Mouse (Mus musculus): ENCODE data around the gene Tbc1d20. TPM values are rescaled to one million over a fixed set of nuclear protein-coding genes. Genes with fewer than 3 reads are reported as not detected.
A peak's percentile ranks its signal among the peaks of the same experiment; 100 is the strongest.
"Not testable (repeated sequence)": the region's sequence is repeated elsewhere in the genome, so short reads cannot be mapped to it uniquely, and the experiment has no call there.

The Tbc1d20 gene
- 34.6 to 50.1 TPM (median 47.4 TPM) in 3 replicates for total RNA-seq (2017)

DNA sequence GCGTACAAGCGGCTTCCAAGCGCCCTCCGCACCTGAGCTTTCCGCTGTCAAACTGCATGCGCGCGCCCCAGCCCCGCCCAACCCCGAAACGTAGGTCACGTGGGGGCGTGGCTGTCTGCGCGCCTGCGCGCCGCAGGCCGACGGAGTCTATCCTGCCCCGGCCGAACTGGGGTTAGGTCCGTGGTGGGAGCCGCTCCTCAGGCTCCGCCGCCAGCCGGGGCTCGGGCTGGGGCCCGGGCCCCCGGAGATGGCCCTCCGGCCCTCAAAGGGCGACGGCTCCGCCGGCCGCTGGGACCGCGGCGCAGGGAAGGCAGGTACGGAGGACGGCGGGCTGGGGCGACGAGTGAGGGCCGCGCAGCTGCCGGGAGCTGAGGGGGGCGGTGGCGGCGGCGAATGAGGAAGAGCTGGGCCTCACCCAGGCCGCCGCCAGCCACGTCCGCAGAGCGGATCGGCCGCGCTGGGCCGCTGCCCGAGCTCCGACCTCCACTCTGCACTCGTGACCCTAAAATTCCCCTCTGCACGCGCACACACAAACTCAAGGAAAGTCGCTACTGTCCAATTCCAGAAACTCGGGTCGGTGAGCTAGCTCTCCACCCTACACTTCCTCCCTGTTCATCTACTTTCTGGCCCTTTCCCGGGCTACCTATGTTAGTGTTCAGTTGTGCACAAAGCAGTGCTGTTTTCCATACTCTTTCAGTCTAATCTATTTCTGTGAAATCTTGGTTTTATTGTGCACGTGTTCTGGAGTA is at the start of gene Tbc1d20:
Gene Tbc1d20, plus strand, starts transcription at position 102 of the 749 bp plus-strand sequence.
- ATAC-seq (replicated peaks; ENCODE audit: insufficient number of reproducible peaks, low FRiP score, low TSS enrichment, poor library complexity, severe bottlenecking) = peak; percentile 67

DNA sequence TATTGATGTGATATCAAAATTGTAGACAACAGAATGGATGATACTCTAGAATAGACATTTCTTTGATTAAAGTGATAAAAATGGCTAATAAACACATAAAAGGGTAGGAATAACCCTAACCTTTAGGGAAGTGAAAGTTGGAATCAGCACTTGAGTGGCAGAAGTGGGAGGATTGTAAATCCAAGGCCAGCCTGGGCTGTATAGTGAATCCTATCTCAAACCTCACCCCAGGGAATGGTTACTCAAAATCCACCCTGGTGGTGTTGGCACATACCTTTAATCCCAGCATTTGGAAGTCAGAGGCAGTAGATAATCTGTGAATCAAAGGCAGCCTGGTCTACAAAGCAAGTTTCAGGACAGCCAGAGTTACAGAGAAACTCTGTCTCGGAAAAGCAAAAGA is 46.4 kb upstream of the Tbc1d20 start:
- no peak for ATAC-seq (replicated peaks; ENCODE audit: insufficient number of reproducible peaks, low FRiP score, low TSS enrichment, poor library complexity, severe bottlenecking)

DNA sequence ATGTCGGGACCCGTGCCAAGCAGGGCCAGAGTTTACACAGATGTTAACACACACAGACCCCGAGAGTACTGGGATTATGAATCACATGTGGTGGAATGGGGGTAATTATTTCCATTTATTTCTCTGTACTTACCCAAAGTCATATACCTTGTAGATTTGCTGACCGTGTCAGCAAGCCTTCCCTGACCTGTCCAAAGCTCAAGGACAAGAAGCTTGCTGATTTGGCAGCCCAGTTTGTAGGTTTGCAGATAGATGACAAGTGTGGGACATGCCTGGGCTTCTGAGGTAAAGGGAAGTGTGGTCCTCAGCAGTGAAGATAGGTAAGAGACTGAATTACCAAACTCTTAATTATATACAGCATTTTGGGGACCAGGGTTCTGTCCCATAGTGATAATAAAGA is 43.1 kb upstream of the Tbc1d20 start:
- no peak for ATAC-seq (replicated peaks; ENCODE audit: insufficient number of reproducible peaks, low FRiP score, low TSS enrichment, poor library complexity, severe bottlenecking)

DNA sequence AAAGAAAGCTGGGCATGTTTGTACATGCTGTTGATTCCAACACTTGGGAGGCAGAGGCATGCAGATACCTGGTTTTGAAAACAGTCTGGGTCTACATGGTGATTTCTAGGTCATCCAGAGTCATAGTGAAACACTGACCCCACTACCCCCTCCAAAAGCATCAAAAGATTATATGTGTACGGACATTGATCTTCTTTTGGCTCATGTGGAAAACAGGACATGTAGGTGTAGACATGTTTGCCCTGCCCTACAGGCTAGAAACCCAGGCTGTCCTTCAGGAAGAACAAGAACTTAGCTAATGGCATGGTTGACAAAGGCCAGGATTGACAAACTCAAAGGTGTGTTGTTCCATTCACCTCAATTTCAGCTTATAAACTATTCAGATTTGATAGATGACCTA is 33.9 kb upstream of the Tbc1d20 start:
- no peak for ATAC-seq (replicated peaks; ENCODE audit: insufficient number of reproducible peaks, low FRiP score, low TSS enrichment, poor library complexity, severe bottlenecking)

- no peak for ATAC-seq (replicated peaks; ENCODE audit: insufficient number of reproducible peaks, low FRiP score, low TSS enrichment, poor library complexity, severe bottlenecking)
Measured at GRCm38 (mm10) chr2:152273639-152274038, 20.0 kb upstream of the Tbc1d20 start.

DNA sequence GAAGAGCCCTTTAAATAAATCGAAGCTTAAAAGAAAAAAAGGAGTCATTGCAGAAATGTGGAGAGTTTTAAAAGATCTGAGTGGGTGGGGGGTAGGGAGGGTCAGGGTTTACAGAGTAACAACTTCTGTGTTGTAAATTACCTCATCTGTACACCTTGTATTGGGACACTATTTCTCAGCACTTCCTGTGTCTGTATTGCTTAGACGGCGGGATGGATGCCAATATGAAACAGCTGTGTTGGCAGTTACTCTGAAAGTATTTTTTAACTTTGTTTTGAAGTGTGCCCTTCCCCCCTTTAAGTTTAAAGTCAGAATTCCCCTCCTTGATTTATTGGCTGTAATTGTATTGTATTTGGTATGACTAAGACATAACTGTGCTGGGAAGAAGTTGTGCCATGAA is 12.2 kb upstream of the Tbc1d20 start:
- no peak for ATAC-seq (replicated peaks; ENCODE audit: insufficient number of reproducible peaks, low FRiP score, low TSS enrichment, poor library complexity, severe bottlenecking)

DNA sequence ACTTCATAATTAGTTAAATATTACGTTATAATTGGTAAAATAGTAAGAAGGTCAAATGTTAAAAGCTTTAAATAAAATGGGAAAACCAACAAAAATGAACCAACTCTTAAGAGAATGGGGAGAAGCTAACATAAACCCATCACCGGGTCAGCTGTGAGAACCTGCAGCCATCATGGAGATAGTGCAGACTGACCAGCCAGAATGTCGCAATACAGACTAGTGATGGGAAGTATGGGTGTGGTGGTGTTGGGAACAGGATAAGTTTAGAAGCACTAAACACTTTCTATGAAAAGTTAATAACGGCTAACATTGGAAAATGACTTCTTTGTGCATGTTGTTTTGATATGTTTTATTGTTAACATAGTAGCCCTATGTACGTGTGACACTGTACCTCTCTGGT is 6.1 kb upstream of the Tbc1d20 start:
- ATAC-seq (replicated peaks; ENCODE audit: insufficient number of reproducible peaks, low FRiP score, low TSS enrichment, poor library complexity, severe bottlenecking) = no peak

GRCm38 (mm10) chr2:152288046-152288445 is 5.6 kb upstream of the Tbc1d20 start:
- ATAC-seq (replicated peaks; ENCODE audit: insufficient number of reproducible peaks, low FRiP score, low TSS enrichment, poor library complexity, severe bottlenecking) = no peak

- ATAC-seq (replicated peaks; ENCODE audit: insufficient number of reproducible peaks, low FRiP score, low TSS enrichment, poor library complexity, severe bottlenecking) = not testable (repeated sequence)
Measured at GRCm38 (mm10) chr2:152289623-152290022, 4.0 kb upstream of the Tbc1d20 start.

DNA sequence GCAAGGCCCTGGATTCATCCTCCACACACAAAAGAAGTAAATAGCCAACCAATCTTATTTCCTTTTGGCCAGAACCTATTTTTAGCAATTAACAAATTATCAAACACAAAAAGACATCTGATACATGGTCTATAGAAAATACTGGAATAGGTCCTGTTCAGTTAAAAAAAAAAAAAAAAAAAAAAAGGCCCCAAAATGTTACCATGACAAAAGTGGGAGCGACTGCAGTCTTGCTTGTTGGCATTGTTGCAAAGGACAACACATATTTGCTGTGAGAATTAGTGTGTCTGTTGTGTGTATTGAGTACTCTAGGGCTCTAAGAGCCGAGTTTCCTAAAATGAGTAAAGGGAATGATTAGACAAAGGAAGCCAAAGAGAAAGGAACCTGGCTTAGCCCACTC is 1.2 kb upstream of the Tbc1d20 start:
- no peak for ATAC-seq (replicated peaks; ENCODE audit: insufficient number of reproducible peaks, low FRiP score, low TSS enrichment, poor library complexity, severe bottlenecking)

DNA sequence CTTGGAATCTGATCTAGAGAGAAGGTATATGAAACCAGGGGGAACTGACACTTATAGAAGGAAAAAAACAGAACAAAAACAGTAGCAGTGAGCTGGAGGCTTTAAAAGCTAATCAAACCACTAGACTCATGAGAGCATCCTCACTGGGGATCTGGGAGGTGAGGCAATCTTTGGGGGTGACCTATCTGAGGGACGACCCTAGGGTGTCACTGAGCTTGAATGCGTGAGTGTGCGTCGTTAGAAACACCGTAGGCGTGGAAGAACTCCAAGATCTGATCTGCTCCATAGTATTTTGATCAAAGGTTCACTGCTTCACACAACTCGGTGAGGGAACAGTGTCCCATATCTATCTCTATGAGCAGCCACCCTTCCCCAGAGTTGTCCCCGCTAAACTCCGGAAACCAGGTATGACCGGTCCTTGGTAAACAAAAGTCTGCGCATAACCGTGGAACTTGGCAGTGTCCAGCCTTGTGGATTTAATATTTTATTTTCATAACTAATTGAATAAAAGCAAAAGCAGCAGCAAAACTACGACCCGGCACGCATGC is 375 bp upstream of the Tbc1d20 start:
- ATAC-seq (replicated peaks; ENCODE audit: insufficient number of reproducible peaks, low FRiP score, low TSS enrichment, poor library complexity, severe bottlenecking) = no peak

DNA sequence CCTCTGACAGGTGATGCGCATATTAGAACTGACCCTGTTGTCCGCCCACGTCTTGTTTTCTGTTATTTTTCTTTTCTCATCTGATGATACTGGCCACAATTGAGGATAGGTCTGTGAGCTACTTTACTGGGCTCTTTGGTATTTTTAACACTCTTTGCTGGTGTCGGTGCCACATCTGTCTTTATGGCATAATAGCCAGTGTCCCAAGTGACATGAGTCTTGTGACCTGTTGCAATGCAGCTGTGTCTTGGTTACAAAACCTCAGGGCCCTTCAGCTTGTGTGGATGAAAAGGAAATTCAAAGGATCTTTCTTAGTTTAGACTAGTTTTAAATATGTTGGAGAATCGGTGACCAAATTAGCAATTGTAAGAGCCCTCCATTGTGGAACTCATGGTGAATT is 913 bp downstream of the Tbc1d20 start:
- 0 out of 2 replicates have a peak, but pooled peaks have one; percentile 14 for ATAC-seq (replicated peaks; ENCODE audit: insufficient number of reproducible peaks, low FRiP score, low TSS enrichment, poor library complexity, severe bottlenecking)

GRCm38 (mm10) chr2:152302862-152303261 is 9.2 kb downstream of the Tbc1d20 start:
- ATAC-seq (replicated peaks; ENCODE audit: insufficient number of reproducible peaks, low FRiP score, low TSS enrichment, poor library complexity, severe bottlenecking) = 0 out of 2 replicates have a peak, but pooled peaks have one; percentile 13

GRCm38 (mm10) chr2:152303781-152304180 is 10.2 kb downstream of the Tbc1d20 start:
- no peak for ATAC-seq (replicated peaks; ENCODE audit: insufficient number of reproducible peaks, low FRiP score, low TSS enrichment, poor library complexity, severe bottlenecking)

GRCm38 (mm10) chr2:152305480-152305879 is 11.9 kb downstream of the Tbc1d20 start:
- no peak for ATAC-seq (replicated peaks; ENCODE audit: insufficient number of reproducible peaks, low FRiP score, low TSS enrichment, poor library complexity, severe bottlenecking)

DNA sequence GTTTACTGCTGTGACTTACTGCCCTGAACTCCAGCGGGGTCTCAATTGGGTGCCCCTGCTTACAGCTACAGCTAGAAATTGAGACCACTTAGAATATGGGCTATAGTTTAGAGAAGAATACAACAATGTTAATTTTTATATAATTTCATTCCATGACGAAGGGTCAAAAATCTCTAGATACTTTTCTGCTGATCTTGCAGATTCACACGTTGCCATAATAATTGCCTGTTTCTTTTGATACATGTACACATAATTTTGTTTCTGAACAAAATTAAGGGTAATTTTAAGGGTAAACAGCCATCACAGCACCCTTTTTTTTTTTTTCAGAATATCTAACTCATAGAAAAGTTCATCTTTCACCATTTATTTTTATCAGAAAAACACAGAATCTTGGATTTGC is 13.6 kb downstream of the Tbc1d20 start:
- no peak for ATAC-seq (replicated peaks; ENCODE audit: insufficient number of reproducible peaks, low FRiP score, low TSS enrichment, poor library complexity, severe bottlenecking)

DNA sequence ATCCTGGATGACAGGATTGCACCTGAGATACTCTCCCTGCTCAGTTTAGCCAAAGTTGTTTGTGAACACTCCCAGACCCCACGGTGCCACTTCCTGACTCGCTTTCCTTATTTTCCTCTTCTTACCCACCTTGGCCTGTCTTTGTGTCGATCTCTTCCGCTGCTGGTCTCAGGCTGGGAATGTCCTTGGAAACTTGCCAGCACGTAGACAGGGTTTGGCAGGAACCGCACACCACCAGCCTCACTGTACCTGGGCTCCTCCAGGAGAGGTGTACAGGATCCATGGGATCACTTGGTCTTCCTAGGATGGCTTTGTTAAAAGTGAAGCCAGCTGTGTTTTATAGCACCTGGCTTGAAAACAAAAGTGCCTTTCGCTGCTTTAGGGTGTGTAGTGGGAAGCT is 19.4 kb downstream of the Tbc1d20 start:
- no peak for ATAC-seq (replicated peaks; ENCODE audit: insufficient number of reproducible peaks, low FRiP score, low TSS enrichment, poor library complexity, severe bottlenecking)

GRCm38 (mm10) chr2:152313926-152314325 is 20.3 kb downstream of the Tbc1d20 start:
- no peak for ATAC-seq (replicated peaks; ENCODE audit: insufficient number of reproducible peaks, low FRiP score, low TSS enrichment, poor library complexity, severe bottlenecking)

DNA sequence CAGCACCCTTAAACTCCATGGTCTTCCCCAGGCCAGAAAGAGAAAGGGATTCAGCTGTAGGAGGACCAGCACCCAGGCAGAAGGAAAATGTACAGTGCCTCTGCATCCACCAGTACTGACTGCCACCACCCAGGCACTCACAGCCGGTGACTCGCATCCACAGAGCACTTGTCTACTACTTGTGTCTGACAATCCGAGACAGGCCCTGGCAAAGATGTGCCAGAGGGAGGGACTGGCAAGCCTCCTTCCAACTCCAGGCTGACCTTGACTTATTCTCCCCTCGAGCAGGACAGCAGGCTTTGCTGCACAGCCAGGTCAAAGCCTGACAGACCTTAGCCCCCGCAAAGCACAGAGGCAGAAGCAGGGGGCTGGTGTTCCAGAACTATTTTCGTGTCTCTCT is 23.4 kb downstream of the Tbc1d20 start:
- no peak for ATAC-seq (replicated peaks; ENCODE audit: insufficient number of reproducible peaks, low FRiP score, low TSS enrichment, poor library complexity, severe bottlenecking)

DNA sequence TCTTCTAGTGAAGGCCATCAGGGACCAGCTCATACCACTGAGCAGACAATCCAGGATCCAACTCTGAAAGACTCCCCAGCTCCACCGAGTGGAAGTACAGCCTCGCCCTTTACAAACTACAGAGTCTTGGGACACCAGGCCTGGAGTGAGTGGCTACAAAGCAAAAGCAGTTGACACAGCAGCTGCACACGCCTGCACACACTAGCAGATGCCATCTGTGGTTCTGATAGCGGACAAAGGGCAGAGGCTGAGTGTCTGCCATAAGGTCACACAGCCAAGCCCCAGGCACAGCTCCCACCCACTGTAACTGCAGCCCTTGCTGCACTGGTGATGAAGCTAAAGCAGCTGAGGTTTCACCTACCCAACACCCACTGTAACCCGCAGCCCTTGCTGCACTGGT is 27.9 kb downstream of the Tbc1d20 start:
- no peak for ATAC-seq (replicated peaks; ENCODE audit: insufficient number of reproducible peaks, low FRiP score, low TSS enrichment, poor library complexity, severe bottlenecking)
